Mouse (Mus musculus) left cerebral cortex, adult 9 months (tissue): ENCODE measurements around the gene Nkapd1.
"Not testable (repeated sequence)": the region's sequence is repeated elsewhere in the genome, so short reads cannot be mapped to it uniquely, and the experiment has no call there.

Experiments
- DNase-seq, 2 experiments: peaks; one replicate each; pipeline ENCODE4 v3.0.0; 2022; ENCODE audit warnings: low spot score in 2 of 2

Nkapd1 gene

GRCm38 (mm10) chr9:50616766-50617603 lies at the start of gene Nkapd1, which contains the start of gene Pih1d2:
Nkapd1 (minus strand) TSS chr9:50617464.
Pih1d2 (plus strand) TSS chr9:50617321.
- peak; percentile 64 to 94 for DNase-seq

GRCm38 (mm10) chr9:50666442-50666841 lies 49.2 kb upstream of the Nkapd1 start:
- no peak for DNase-seq

- no peak for DNase-seq
These were observed 47.6 kb upstream of the Nkapd1 start for GRCm38 (mm10) chr9:50664826-50665225.

DNA sequence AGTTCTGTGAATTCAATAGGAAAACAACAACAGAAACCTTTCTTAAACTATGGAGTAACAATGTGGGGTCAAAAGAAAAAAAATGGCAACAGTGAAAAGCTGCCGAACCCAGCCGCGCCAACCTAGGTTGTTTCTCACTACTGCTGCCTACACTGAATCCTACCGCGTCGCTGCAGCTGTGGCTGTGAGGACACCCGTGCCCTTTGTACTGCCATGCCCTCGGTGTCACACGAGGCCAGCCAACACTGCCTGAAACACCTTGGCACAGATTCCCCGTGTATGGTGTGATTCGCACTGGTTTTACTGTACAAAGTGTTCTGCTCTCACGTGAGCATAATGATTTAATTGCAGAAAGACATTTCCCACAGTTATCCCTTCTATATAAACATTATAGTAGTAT lies 43.2 kb upstream of the Nkapd1 start:
- no peak for DNase-seq

- DNase-seq, result peak; percentile 76 to 88
These were observed 42.3 kb upstream of the Nkapd1 start, which contains the start of gene Dlat for GRCm38 (mm10) chr9:50659392-50660217. Dlat (minus strand) TSS chr9:50659780.

DNA sequence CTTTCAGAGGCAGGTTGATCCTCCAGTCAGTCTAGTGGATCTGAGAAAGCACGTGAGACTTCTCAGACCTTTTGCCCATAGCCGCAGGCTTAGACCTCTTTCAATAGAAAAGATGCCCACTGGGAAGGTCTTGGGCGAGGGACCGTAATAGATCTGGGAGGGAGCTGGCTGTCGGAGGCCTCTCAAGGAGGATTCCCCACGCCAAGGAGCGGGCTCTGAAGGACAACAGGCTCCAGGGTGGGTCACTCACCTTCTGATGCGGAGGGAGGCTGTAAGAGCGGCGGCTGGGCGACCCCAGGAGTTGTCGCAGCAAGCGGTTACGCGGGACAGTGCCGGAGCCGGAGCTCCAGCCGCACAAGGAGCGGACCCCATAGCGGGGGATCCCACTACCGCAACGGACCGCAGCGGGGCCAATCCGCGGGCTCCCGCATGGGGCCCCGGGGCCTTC lies 41.7 kb upstream of the Nkapd1 start:
- no peak for DNase-seq

DNA sequence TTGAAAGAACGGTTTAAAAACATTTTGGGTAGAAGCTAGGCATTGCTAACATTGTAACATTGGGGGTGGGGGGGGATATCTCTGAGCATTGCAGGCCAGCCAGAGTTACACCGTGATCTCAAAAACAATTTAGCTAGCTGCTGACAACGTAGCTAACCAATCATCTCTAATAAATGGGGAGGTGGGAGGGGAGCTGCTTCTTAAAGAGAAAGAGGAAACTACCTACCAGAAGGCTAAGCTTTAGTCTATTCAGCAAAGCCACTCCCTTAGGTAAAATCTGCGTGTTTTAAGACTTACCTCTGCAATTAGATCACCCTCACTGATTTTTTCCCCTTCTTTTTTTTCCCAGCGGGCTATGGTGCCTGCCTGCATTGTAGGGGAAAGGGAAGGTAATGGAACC lies 41.1 kb upstream of the Nkapd1 start:
- DNase-seq, result no peak

GRCm38 (mm10) chr9:50650503-50650902 lies 33.2 kb upstream of the Nkapd1 start:
- no peak for DNase-seq

GRCm38 (mm10) chr9:50646826-50647370 lies 29.6 kb upstream of the Nkapd1 start:
- DNase-seq, result no peak

GRCm38 (mm10) chr9:50634270-50634669 lies 17.0 kb upstream of the Nkapd1 start:
- no peak for DNase-seq

GRCm38 (mm10) chr9:50633059-50633458 lies 15.8 kb upstream of the Nkapd1 start:
- no peak for DNase-seq

DNA sequence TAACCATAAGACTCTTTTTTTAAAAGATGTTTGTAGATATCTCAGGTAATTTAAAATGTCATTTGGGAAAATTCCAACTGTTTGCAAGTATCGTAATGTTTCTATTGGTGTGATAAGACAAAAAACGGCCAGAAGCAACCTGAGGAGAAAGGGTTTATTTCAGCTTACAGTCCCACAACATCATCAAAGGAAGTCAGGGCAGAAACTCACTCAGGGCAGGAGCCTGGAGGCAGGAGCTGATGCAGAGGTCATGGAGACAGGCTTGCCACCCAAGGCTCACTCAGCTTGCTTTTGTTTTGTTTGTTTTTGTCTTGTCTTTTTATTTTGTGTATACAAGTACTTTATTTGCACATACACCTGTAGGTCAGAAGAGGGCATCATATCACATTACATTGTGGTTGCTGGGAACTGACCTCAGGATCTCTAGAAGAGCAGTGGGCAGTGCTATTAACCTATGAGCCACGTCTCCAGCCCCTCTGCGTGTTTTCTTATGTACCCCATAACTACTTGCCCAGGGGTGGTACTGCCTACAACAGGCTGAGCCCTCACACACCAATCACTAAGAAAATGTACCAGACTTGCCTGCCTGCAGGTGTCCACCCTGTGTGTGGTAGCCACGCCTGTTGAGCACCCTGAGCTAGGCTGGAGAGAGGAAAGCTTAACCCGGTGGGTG lies 14.9 kb upstream of the Nkapd1 start:
- DNase-seq, result no peak

- DNase-seq, result not testable (repeated sequence)
These were observed 13.6 kb upstream of the Nkapd1 start for GRCm38 (mm10) chr9:50630903-50631302.

GRCm38 (mm10) chr9:50617794-50618330 lies 598 bp upstream of the Nkapd1 start:
- no peak for DNase-seq

GRCm38 (mm10) chr9:50616161-50616560 lies 1.1 kb downstream of the Nkapd1 start:
- DNase-seq, result no peak

DNA sequence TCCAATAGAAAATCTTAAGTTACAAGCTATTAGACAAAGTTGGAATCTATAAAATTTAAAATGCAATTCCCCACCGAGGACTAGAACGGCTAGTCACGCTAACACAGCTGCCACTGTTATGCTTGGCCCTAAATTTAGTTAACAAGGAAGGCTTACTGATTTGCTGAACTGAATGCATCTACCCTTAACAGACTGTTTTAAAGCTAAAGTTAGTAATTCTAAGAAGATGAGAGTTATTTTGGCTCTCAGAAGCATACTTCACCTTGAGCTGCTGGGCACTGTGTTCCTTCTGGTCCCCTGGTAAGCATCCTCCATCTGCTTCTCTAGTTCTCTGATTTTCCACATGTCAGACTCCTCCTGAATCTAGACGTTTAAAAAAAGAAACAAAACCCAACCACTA lies 5.1 kb downstream of the Nkapd1 start:
- DNase-seq, result no peak

DNA sequence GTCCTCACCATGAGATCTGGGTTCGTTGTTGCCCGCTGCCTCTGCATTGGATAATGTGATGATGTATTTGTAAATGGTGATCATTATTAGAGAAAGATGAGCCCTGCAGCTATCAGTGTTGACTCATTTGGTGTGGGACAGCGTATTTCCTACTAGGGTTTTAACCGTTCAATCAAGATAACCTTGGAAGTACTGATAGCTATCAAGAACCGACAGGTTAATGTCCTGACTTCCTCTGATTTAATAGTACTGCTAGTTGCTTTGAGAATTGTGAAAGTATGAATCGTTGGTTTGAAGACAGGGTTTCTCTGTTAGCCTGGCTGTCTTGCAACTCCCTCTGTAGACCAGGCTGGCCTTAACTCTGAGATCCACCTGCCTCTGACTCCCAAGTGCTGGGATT lies 12.9 kb downstream of the Nkapd1 start:
- no peak for DNase-seq

DNA sequence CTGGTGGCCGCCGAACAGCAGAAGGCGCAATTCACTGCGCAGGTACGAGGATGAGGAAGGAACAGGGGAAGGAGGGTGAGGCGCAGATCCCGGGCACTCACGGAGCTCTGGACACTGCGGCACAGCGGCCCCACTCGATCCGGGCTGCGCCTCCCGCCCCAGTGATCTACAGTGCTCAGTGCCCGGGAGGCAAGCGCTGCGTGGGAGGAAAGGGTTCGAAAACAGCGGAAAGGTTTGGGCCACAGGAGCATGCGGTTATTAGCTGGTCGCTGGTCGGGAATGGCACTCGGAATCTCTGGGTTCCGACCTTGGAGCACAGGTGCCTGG lies 13.3 kb downstream of the Nkapd1 start:
- no peak for DNase-seq

DNA sequence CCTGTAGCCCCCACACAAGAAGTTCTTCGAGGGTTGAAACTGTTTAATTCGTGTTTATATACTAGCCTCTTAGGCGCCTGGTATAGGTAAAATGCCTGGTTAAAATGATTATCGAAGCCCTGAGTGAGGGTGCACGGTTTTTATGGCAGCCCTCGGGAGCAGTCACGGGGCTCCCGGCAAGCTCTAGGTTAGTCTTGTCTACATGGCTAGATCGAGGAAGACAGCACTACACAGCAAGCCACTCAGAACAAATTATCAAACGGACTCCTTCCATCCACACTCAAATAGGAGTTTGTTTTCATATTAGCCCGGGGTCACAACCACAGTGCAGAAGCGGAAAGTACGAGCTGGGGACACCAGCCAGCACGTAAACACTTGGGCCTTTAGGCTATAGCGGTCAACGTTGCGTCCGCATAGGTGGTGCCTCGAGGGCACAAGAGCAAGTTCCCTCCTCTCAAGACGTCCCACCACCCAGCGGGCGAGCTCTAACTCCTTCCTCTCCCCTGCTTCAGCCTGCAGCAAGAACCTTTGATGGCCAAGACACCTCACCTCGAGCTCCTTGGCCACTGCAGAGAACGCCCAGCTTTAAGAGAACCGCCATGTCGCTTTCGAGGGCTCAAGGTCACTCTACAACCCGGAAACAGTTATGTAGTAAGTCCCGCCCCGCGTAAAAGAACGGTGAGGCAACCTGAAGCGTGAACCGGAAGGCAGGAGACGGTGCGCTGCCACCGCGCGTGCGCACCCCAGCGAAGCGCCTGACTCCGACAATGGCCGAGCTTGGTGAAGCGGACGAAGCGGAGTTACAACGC lies 13.9 kb downstream of the Nkapd1 start, which contains the start of the genes Sdhd and Timm8b:
Sdhd (minus strand) TSS at position 624 of the 809 bp plus-strand sequence.
Timm8b (plus strand) TSS at position 722 of the 809 bp plus-strand sequence.
- peak; percentile 92 to 97 for DNase-seq

GRCm38 (mm10) chr9:50602055-50602845 lies 15.0 kb downstream of the Nkapd1 start:
- DNase-seq, result no peak
